Mouse (Mus musculus) olfactory bulb, adult 2 months (tissue): ENCODE results near the gene Zcwpw1. TPM values are rescaled to one million over a fixed set of nuclear protein-coding genes. Genes with fewer than 3 reads are reported as not detected.

Source experiments
- H3K27ac ChIP-seq: fragments of 200-500 bp; 2 replicates; pipeline ENCODE4 v1.5.1; 2012; ENCODE audit warnings: low read depth, low read length; ENCODE audit not compliant: insufficient read depth
- H3K4me1 ChIP-seq: fragments of 200-500 bp; 2 replicates; pipeline ENCODE4 v1.6.1; 2012; ENCODE audit warnings: low read length; ENCODE audit not compliant: control insufficient read depth, insufficient read depth
- H3K4me3 ChIP-seq: fragments of 200-500 bp; 2 replicates; pipeline ENCODE4 v1.5.1; 2012; ENCODE audit warnings: mild to moderate bottlenecking, low read depth, low read length, moderate library complexity; ENCODE audit not compliant: insufficient read depth
- CTCF ChIP-seq: fragments of 200-500 bp; IDR thresholded peaks from 2 replicates; pipeline ENCODE4 v1.5.1; 2012; ENCODE audit warnings: low read depth, mild to moderate bottlenecking, low read length, moderate library complexity; ENCODE audit not compliant: insufficient read depth
- POLR2A ChIP-seq: fragments of 200-500 bp; IDR thresholded peaks from 2 replicates; pipeline ENCODE4 v1.6.1; 2012; ENCODE audit warnings: mild to moderate bottlenecking, low read depth, low read length, moderate library complexity; ENCODE audit not compliant: insufficient read depth
- WGBS: fragments of 180-500 bp; shearing (Covaris S2); methylation state at CpG from one replicate; pipeline ENCODE4 v1.1.7; 2018; 5-methylcytosine and 5-hydroxymethylcytosine counted together
- polyA plus RNA-seq: library from polyadenylated mRNA; stranded (reverse); fragments of >200 nt; gene quantifications from 2 replicates; pipeline ENCODE4 v1.2.4, GENCODE M21; 2012; ENCODE audit warnings: low replicate concordance; ENCODE audit not compliant: missing spikeins, insufficient read depth, insufficient read length

The Zcwpw1 gene
- polyA plus RNA-seq, 1 experiment, result not detected

DNA sequence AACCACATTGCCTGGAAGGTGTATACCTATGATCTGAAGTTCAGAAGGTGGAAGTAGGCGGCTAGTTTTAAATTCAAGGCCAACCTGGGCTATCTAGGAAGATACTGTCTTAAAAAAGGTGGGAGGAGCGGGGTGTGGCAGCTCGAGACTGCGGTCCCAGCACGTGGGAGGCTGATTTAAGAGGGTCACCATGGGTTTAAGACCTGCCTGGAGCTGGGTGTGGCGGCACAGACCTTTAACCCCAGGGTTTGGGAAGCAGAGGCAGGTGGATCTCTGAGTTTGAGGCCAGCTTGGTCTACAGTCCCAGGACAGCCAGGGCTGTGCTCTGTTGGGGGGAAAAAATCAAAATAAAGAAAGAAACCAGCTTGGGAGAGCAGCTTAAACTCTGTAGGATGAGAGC, 35.6 kb upstream of the Zcwpw1 start:
- no peak for TF ChIP-seq POLR2A
- no peak for TF ChIP-seq CTCF
- no peak overlapping the region for H3K27ac ChIP-seq
- WGBS, result 93% methylated on average over 6 of the region's 6 CpGs

GRCm38 (mm10) chr5:137753111-137753832, 34.3 kb upstream of the Zcwpw1 start:
- WGBS, result 81% methylated on average over 13 of the region's 13 CpGs
- no peak overlapping the region for H3K4me3 ChIP-seq

More for the DNA sequence above, 35.6 kb upstream of the Zcwpw1 start:
- Histone ChIP-seq H3K4me1 (peaks cover 21% of the 10 kb centered on the region), H3K4me3 (no peak overlapping the region)

GRCm38 (mm10) chr5:137755425-137755824, 32.2 kb upstream of the Zcwpw1 start:
- H3K27ac ChIP-seq, result no peak overlapping the region
- H3K4me3 ChIP-seq, result no peak overlapping the region
- H3K4me1 ChIP-seq, result peaks cover 13% of the 10 kb centered on the region
- WGBS, result 77% methylated on average over 5 of the region's 5 CpGs
- TF ChIP-seq POLR2A (no peak), CTCF (no peak)

More at GRCm38 (mm10) chr5:137753111-137753832, 34.3 kb upstream of the Zcwpw1 start:
- H3K4me1 ChIP-seq, result peaks cover 11% of the 10 kb centered on the region
- no peak for TF ChIP-seq POLR2A
- TF ChIP-seq CTCF, result no peak
- H3K27ac ChIP-seq, result no peak overlapping the region

DNA sequence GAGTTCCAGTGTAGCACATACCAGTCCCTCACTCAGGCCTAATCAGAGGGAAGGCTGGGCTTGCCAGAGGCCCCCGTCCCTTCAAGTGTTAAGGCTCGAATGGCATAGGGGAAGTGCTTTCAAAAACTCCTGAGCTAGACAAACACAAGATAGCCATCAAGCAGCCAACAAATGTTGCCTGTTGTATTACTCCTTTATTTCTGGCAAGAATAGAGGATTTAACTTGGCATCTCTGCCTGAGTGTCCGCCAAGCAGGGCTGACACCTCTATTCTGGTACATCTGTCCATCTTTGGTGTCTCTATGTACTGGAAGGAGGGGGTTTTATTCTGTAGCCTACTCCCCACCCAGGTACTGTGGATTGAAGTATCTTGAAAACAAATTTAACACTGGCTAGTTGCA, 31.5 kb upstream of the Zcwpw1 start:
- 63% methylated on average over 3 of the region's 3 CpGs for WGBS
- TF ChIP-seq CTCF (no peak), POLR2A (no peak)
- Histone ChIP-seq H3K27ac (no peak overlapping the region), H3K4me1 (peaks cover 13% of the 10 kb centered on the region), H3K4me3 (no peak overlapping the region)

DNA sequence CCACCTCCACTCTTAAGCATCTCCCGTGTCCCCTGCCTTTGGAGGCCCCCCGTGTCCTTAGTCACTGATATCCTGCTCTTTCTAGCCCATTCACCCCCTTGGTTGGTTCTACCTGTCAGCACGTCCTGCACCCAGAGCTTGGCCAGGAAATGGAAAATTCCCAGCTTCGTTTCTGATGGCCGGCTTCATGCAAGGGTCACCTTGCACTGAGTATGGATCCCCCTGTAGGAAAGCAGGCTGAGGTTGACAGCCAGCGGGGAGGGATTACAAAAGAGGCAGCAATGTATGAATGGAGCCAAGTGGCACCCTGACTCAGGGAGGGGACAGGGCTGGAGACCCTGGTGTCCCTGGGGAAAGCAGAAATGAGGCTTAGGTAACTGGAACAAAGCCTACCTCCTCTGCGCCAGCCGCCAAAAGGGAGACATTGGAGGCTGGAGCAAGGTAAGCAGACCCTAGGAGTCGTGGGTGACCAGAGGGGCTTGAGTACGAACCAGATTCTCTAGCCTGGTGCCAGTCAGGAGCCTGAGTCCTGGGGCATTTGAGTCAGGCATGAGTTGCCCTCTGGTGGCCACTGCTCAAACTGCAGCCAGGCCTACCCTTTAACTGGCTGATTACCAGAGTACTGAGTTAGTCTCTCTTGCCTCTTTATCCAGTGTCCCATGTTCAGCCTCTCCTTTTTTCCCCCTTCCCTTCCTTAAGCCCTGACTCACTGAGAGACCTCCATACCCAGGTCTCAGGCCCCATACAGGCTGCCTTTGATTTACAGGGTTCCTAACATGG, 30.5 kb upstream of the Zcwpw1 start:
- Histone ChIP-seq H3K27ac (no peak overlapping the region), H3K4me3 (no peak overlapping the region), H3K4me1 (peaks cover 13% of the 10 kb centered on the region)
- WGBS, result 42% methylated on average over 10 of the region's 10 CpGs
- TF ChIP-seq POLR2A (no peak), CTCF (peak; percentile 73)

DNA sequence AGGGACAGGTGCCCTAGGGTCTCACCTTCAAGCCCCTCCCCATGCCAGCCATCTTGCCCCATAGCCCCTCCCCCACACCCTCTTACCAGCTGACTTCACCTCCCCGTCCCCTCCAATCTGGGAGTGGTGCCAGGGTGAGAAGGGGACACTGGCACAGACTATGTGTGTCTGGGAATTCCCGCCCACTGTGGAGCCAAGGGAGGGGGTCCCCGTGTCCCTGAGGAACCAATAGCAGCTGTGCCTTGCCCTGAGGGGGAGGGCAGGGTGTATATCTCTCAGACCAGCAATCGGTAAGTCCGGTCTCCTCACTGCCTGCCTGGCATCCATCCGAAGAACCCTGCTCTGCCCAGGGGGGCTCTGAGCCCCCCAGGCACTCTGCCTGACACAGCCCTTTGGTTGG, 29.7 kb upstream of the Zcwpw1 start:
- Histone ChIP-seq H3K4me1 (peaks cover 13% of the 10 kb centered on the region), H3K4me3 (peak overlapping the region; percentile 30), H3K27ac (peak overlapping the region; percentile 73)
- no peak for TF ChIP-seq POLR2A
- no peak for TF ChIP-seq CTCF
- 29% methylated on average over 6 of the region's 6 CpGs for WGBS

GRCm38 (mm10) chr5:137758921-137759534, 28.6 kb upstream of the Zcwpw1 start:
- H3K27ac ChIP-seq, result peak overlapping the region; percentile 73; the same call in 1 of the 2 replicates
- H3K4me3 ChIP-seq, result peak overlapping the region; percentile 30
- no peak for TF ChIP-seq POLR2A
- no peak for TF ChIP-seq CTCF
- 74% methylated on average over 19 of the region's 19 CpGs for WGBS
- peaks cover 13% of the 10 kb centered on the region for H3K4me1 ChIP-seq

- H3K27ac ChIP-seq, result no peak overlapping the region
- 22% methylated on average over 4 of the region's 4 CpGs for WGBS
- TF ChIP-seq CTCF (peak; percentile 71), POLR2A (no peak)
- H3K4me3 ChIP-seq, result no peak overlapping the region
- peaks cover 13% of the 10 kb centered on the region for H3K4me1 ChIP-seq
Measured at GRCm38 (mm10) chr5:137759971-137760412, 27.6 kb upstream of the Zcwpw1 start.

DNA sequence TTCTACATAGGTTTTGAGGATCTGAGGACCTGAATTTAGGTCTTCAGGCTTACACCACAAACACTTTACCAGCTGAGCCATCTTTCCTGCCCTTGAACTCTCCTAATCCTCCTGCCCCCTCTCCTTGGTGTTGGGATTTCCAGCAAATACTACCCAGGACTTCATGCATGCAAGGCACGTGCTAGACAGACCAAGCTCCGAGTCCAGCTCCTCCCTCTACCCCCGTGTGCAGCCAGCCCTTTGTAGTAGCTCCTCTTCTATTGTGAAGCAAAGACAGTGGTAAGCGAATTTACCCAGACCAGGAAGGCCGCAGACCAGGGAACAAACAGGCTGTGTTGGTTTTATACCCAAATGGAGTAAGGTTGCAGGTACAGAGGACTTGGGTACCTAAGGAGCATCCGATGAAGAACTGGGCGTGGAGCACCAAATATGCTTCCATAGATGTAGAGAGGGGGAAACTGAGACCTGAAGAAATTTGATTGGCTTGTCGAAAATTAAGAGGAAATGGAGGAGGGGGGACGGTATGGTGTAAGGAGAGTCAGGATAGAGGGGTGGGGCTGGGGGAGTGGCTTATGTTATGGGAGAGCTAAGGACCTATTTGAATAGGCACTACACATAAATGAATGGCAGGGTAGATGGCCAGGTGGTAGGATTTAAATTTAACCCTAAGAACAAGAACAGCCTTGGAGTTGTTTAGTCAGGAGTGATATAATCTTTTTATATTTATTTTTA, 22.8 kb upstream of the Zcwpw1 start:
- no peak overlapping the region for H3K4me3 ChIP-seq

More for the DNA sequence above, 22.8 kb upstream of the Zcwpw1 start:
- Histone ChIP-seq H3K27ac (no peak overlapping the region), H3K4me1 (peaks cover 4% of the 10 kb centered on the region)
- WGBS, result 60% methylated on average over 9 of the region's 9 CpGs
- TF ChIP-seq POLR2A (no peak), CTCF (no peak)
